Mouse (Mus musculus): Measurements from ENCODE around the gene Map3k20.

The Map3k20 gene

DNA sequence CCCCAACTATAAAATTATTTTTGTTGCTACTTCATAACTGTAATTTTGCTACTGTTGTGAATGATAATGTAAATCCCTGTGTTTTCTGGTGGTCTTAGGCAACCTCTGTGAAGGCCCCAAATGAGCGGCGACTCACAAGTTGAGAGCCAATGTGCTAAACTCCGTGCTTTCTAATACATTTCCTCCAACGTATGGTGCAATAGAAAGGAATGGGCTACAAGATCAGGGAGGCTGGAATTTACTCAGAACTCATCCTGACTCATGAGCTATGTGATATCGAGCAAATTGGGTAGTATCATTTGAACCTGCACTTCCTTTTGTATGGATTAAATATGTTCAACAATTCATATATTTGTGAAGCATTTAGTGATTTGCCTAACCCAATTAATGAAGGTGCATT is 4.9 kb upstream of the Map3k20 start:
- peak; percentile 52 for DNase-seq (ENCODE audit: low read depth)

DNA sequence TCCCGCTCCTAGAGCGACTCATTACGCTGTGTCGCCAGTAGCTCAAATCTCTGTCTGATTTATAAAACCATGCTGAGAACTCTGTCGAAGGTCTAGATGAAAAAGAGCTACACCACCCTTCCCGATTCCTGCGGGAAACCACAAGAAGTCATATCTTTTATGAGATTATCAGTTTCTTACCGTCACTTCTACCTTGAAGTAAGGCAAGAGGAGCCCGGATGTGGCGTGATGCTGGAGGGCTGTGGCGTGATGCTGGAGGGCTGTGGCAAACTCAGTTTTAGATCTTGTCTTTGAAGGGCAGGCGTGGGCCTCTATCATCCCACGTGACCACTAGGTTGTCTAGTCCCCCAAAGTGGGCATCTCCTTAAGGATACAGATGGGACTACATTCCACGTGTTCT is 3.5 kb upstream of the Map3k20 start:
- no peak for DNase-seq (ENCODE audit: low read depth)

DNA sequence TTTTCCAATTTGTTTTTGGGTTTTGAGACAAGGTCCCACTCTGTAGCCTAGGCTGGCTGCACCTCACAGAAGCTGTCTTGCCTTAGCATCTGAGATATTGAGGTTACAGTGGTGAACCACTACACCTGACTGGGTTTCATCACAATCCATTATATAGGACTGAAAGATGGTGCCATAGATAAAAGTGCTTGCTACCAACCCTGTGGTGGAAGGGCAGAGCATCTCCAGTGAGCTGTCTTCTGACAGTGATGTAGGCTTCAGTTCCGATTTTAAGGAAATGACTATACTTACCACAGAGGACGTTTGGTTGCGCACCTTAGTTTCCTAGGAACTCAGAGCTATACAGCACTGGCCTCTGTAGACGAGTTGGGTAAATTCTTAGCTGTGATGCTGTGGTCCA is 2.7 kb upstream of the Map3k20 start:
- no peak for DNase-seq (ENCODE audit: low read depth)

GRCm38 (mm10) chr2:72284689-72285088 is 748 bp upstream of the Map3k20 start:
- no peak for DNase-seq (ENCODE audit: low read depth)

GRCm38 (mm10) chr2:72285888-72286661 is 638 bp downstream of the Map3k20 start:
- DNase-seq (ENCODE audit: low read depth): peak; percentile 61

DNA sequence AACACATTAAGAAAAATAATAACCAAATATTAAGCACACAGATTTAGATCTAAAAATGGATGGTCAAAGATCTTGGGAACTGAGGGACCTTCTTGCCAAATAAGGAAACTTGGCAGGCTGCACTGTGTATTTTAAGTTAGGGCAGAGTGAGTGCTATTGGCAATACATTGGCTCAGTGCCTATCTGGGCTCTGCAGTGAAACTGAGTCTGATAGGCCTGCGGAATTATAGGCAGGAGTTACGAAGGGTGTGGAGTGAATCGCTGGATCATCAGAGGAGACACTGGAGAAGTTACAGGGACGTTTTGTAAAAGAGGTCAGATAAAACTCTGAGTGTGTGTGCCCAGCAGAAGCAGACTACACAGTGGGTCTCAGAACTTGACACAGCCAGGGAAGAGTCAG is 1.7 kb downstream of the Map3k20 start:
- DNase-seq (ENCODE audit: low read depth): peak; percentile 78

- peak; percentile 75 for DNase-seq (ENCODE audit: low read depth)
Observed at GRCm38 (mm10) chr2:72288932-72289534, 3.6 kb downstream of the Map3k20 start.

- DNase-seq (ENCODE audit: low read depth): no peak
Observed at GRCm38 (mm10) chr2:72291103-72291502, 5.7 kb downstream of the Map3k20 start.

- no peak for DNase-seq (ENCODE audit: low read depth)
Observed at GRCm38 (mm10) chr2:72292573-72292972, 7.1 kb downstream of the Map3k20 start.

GRCm38 (mm10) chr2:72294994-72295393 is 9.6 kb downstream of the Map3k20 start:
- DNase-seq (ENCODE audit: low read depth): peak; percentile 59

DNA sequence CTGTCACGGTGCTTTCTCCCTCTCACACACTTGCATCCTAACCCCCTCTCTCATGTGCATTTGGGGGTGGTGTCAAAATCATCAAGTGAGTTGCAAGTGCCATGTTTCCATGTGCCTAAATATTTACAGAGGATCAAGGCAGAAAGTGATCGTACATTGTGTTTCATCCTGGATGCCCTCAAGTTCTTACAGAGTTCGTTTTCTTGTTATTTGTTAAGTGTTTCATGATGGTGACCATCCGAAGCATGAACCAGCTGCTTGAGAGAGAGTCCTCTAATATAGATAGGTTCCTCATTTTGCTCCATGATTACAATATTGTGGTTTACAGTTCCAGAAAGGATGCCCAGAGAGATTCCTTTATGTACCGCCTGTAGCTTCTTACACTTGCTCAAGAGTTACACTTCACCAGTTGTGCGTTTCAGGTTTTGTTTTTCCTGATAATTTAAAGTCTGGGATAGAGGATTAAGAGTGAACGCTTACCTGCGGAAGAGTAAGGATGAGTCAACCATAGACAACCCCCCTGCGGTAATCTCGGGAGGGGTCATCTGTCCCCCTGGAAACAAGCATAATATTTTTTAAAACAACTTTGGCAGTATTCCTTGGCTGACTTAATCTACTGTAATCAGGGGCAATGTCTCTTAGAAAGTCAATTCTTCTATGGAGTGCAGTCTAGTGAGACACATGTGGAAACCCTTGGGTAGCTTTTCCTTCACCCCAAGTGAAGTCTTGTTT is 11.7 kb downstream of the Map3k20 start:
- DNase-seq (ENCODE audit: low read depth): no peak

DNA sequence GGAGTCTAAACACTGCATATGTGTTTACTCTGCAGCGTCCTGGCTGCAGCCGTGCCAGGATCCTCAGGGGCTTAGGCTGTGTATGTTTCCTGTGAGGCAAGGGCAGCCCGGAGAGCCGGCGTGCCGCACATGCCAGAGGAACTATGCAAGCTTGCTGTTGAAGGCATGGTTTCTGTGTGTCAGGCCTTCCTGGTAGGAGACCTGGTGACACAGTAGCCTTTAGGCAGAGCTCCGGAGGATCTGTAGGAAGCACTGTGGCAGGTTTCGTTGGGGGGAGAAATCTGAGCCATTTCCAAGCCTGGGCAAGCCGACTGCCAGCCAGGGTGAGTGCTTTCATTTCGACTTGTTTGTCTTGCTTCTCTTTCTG is 12.3 kb downstream of the Map3k20 start:
- DNase-seq (ENCODE audit: low read depth): no peak

GRCm38 (mm10) chr2:72298406-72298805 is 13.0 kb downstream of the Map3k20 start:
- DNase-seq (ENCODE audit: low read depth): peak; percentile 67

- peak; percentile 61 for DNase-seq (ENCODE audit: low read depth)
Observed at GRCm38 (mm10) chr2:72301194-72301916, 15.9 kb downstream of the Map3k20 start.

GRCm38 (mm10) chr2:72305738-72306137 is 20.3 kb downstream of the Map3k20 start:
- DNase-seq (ENCODE audit: low read depth): no peak

- DNase-seq (ENCODE audit: low read depth): peak; percentile 66
Observed at GRCm38 (mm10) chr2:72308351-72308750, 22.9 kb downstream of the Map3k20 start.

DNA sequence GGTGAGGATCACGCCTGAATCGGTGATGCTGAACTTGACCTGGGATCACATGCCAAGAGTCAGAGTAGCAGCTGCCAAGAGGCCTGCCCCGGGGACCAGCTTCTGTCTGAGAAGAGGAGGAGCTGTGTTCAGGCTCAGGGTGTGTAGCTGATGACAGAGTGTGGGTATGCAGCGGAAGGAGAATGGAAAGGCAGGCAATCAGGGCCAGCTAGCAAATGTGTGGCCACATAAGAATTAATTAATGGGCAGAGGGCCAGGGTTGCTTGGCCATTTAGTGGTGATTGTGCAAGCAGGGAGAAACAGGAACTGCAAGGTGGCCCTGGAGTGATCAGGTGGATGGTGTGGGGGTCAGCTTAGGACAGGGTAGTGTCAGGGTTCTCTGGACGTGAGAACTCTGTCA is 23.5 kb downstream of the Map3k20 start:
- DNase-seq (ENCODE audit: low read depth): peak; percentile 61

DNA sequence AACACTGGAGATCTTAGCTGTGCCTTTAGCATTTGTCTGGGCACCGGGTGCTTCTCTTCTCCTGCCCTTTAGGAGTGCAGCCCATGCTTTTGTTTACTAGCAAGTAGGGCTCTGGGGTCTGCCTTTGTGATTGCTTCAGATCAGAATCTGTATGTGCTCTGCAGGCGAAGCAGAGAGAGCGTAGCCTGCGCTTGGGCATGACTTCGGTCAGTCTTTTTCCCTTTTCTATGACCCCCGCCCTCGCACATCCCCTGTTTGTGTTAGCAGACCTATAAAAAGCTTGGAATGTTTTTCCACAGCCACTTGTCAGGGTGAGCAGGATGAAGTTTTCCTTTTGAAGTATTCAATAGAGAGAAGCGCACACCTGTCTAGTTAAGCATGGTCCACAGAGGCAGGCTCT is 26.0 kb downstream of the Map3k20 start:
- no peak for DNase-seq (ENCODE audit: low read depth)

GRCm38 (mm10) chr2:72313312-72313711 is 27.9 kb downstream of the Map3k20 start:
- DNase-seq (ENCODE audit: low read depth): no peak

- DNase-seq (ENCODE audit: low read depth): peak; percentile 70
Observed at GRCm38 (mm10) chr2:72318421-72318820, 33.0 kb downstream of the Map3k20 start.

DNA sequence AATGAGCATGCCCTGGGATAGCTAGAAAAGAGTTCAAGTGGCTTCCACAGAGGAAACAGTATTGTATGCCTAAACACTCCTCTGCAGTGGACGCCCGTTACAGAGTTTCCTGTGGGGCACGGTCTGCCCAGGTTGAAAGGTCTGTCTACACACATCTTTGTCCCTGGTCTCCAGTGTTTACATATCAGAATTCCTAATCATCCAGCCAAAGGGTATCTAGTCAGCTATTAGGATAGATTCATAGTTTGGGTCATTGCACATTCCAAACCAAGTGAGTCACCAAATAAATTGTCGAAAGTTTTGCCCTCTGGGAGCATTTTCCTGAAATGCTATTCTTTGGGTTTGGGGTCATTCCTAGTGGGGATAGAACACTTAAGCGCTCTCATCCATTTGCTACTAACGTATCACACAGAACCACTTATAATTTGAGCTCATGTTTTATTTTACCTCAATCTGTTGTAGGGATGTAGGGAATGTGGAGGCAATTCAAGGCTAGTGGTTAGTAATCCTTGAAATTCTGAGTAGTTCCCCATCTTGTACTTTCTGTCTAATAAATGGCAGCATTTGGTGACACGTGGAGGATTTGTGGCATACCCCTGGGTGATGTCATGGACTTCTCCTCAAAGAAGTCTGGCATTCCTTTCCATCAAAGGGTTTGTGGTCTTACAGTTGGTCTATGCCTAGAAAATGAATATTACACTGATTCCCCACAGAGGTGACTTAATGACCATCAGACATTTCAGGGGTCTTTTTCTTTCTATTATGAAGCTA is 33.8 kb downstream of the Map3k20 start:
- DNase-seq (ENCODE audit: low read depth): peak; percentile 47

DNA sequence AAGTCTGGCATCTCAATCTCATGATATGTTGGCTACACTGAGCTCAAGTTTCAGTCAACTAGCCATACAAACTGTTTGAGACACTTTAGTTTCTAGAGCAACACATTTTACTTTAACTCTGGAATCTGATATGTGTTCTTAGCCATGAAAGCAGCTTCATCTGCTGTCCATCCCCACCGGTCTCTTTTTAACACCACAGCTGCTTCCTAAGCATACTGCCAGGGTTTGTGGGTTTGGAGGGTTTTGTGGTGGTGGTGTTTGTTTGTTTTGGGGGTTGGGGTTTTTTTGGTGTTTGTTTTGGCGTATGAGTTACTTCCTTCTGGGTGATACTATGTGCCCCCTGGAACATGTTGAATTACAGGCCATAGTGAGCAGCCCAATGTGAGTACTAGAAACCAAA is 35.2 kb downstream of the Map3k20 start:
- DNase-seq (ENCODE audit: low read depth): no peak
